Mouse (Mus musculus) erythroid progenitor cell, adult 5-6 weeks (primary cell): ENCODE measurements around the gene Sord. TPM values are rescaled to one million over a fixed set of nuclear protein-coding genes. Genes with fewer than 3 reads are reported as not detected.

Experiments used
- ATAC-seq: replicated peaks from 2 replicates; pipeline ENCODE4 v1.8.0; 2016; ENCODE audit warnings: moderate number of reproducible peaks, mild to moderate bottlenecking, moderate TSS enrichment, inconsistent platforms; ENCODE audit not compliant: poor library complexity, low FRiP score, severe bottlenecking
- total RNA-seq, 2 experiments: library from RNA; stranded (forward) in 1 of 2; stranded (reverse) in 1 of 2; fragments of 150-400 nt in 1 of 2; fragments of 186-747, 209-891 nt in 1 of 2; gene quantifications; 2 replicates each; pipeline versions ENCODE4 v1.2.3 to v1.2.4; 2015 to 2017; ENCODE audit warnings: low replicate concordance in 2 of 2

The Sord gene
- total RNA-seq (2015; ENCODE audit: low replicate concordance) = 23.8 and 32.3 TPM in 2 replicates
- total RNA-seq (2017; ENCODE audit: low replicate concordance) = 29.5 and 35.8 TPM in 2 replicates

DNA sequence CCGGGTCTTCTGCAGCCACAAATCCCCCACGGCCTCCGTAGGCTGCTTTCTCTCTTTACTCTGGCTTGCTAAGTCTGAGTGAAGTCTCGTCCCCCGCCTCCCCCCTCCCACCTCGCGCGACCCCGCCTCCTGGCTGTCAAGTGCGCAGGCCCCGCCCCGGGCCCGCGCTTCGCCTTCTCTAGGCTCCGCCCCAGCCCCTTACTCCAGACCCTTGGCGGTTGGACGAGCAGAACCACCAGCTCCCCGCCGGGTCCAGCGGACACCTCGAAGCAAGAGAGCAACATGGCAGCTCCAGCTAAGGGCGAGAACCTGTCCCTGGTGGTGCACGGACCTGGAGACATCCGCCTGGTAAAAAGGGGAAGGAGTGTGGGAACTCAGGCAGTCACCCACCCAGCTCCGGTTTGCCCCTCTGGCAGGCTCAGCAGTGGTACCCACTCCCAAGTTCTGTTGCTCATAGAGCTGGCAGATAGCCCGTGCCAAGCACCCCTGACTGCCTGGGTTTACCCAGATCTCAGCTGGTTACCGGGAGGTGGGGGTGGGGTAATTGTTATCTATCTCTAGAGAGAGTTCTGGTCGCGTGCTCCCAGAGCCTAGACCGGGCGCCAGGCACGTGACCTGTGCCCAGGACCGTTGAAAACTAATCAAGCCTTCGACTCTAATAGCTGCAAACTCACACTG lies at the start of gene Sord:
Gene Sord (plus strand): TSS at position 139 of the 678 bp plus-strand sequence.
- peak; percentile 88 for ATAC-seq

DNA sequence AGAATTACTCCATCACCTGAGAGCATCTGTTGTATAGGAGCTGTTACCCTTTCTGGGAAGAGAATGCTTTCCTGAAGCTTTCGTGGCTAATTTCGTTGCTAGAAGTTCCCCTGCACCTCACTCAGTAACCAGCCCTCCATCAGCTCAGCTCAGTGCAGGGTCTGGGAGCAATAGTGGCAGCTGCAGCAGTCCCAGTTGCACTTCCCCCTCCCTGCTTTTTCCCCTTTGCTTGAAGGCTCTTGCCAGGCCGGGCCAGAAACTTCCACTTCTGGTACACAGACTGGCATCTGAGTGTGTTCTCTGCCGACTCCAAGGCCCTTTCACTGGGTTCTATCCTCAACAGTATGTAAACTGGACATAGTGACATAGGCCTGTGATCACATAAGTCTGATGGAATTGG lies 49.5 kb upstream of the Sord start:
- ATAC-seq = no peak

- no peak for ATAC-seq
Measured at GRCm38 (mm10) chr2:122186106-122186505, 48.4 kb upstream of the Sord start, which contains the start of the genes Patl2 and Terb2. Gene Patl2 (minus strand): TSS chr2:122186189. Gene Terb2 (plus strand): TSS chr2:122186272.

GRCm38 (mm10) chr2:122186751-122187150 lies 47.8 kb upstream of the Sord start:
- ATAC-seq = no peak

- no peak for ATAC-seq
Measured at GRCm38 (mm10) chr2:122191849-122192248, 42.7 kb upstream of the Sord start.

DNA sequence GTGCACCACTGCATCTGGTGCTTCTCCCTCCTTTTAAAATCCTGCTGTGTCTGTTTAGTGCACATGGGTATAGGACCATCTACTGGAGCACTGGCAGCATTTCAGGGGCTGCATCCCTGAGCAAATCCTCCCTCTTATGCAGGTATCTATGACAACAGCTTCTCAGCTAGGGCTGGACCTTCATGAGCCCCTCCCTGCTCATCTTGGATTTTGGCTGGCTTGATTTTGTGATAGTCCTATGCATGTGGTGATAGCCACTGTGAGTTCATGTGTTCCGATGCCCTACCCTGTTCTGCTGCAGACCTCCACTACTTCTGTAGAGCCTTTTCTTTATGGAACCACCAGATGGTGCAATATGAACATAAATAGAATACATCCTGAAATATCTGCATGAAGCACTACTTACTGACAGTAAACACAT lies 40.0 kb upstream of the Sord start:
- no peak for ATAC-seq

DNA sequence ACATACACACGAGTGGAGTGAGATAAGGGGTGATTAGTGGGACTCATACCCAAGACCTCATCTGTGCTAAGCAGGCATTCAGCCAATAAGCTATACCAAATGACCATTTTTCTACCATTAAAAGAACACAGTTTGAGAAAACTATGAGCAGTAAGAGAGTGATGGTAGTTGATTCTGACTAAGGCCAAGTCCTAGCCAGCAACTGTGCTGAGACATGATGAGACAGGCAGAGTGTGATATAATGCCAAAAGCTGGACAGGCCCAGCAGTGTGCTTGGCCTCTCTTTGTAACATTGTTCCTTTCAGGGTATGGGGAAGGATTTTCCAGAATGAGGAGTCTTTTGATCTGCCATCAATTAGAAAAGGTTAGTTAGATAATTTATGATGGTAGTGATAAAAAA lies 33.0 kb upstream of the Sord start:
- no peak for ATAC-seq

DNA sequence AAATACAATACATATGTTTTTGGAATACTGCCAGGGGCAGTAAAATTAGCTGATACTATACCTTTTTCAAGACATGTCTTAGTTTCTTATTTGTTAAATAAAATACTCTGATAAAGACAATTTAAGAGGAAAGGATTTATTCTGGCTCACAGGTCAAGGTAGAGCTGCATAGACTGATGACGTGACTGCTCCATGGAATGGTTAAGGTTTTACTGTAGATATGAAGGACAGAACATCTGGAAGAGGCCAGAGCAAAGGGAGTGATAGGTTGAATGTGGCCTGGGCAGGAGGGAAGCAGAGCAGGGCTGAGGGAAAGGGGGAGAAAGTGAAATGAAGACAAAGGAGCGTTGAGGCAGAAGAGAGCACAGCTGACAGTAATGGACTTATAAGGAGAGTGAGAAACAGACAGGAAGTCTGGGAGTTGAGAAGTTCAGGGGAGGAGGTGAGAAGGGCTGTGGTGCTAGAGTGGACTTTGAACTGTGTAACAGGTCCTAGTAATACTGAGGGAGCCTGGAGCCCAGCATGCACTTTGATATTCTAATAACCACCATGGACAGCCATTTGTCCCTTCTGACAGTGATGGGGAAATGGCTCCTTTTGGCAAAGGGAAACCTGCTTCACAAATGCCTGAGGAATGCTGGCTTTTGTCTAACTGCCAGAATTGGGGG lies 28.0 kb upstream of the Sord start:
- ATAC-seq = no peak

DNA sequence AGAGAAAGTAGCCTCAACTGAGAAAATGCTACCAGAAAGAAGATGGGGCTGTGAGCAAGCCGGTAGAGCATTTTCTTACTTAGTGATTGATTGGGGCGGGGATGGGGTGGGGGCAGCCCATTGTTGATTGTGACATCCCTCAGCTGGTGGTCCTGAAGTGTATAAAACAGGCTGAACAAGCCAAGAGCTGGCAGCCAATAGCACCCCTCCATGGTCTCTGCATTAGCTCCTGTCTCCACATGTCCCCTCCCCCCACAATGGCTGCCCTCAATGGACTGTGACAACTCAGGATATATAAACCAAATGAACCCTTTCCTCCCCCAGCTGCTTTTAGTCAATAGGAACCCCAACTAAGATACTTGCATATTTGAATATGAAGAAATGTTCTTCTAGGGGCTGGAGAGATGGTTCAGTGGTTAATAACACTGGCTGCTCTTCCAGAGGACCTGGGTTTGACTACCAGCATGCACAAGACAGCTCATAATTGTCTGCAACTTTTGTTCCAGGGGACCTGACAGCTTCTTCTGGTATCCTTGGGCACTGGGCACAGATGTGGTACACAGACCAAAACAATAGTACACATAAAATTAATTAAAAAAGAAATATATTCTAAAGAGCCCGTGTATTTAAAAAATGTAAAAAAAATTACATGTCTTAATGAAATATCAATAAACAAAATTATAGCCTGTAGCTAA lies 23.9 kb upstream of the Sord start:
- ATAC-seq = no peak

DNA sequence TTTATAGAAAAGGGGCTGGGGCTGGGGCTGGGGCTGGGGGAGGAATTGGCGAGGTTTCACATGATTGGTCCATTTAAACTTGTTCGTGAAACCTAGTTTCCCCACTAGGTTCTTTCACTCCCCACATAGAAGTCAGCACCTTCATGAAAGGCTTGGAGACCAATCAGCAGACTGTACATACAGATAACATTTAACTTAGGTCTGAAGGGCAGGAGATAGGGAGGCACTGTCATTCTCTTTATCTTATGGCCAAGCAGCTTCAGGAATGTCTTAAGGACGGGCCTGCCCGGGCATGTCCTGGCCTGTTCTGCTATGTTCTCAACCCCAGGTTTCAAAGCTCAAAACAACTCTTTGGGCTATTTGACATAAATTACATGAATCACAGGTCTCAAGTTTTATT lies 17.5 kb upstream of the Sord start:
- ATAC-seq = peak; percentile 86

DNA sequence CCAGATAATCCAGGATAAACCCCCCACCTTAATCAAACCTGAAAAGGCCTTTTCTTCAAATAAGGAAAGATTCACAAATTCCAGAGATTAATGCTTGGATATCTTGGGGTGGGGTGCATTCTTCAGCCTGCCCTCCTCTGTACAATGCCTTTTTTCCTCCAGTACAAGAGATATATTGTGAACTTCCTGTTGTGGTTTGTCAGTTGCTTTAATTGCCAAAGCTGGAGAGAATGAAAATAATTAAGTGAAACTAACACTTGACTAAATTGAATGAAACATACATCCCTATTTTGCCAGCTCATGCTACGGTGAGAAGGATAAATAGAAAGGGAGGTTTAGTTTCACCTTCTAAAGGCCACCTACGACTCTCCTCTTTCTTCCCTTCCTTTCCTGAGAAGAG lies 16.3 kb upstream of the Sord start:
- ATAC-seq = no peak

DNA sequence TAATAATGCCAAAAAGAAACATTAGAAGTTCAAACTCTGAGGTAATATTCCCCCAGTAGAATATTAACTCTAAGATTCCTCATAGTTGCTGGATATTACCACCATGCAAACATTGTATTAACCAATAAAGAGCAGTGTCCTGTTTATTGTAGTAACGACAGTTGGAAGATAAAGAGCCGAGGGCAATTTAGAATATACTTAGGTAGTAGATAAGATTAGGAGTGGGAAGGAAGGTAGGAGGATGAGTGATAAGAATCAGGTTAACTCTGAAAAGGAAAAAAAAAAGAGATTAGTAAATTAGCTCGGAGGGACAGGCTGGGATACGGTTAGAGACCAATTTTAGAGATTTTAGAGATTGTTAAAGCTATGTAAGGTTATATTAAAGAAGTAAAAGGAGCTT lies 13.2 kb upstream of the Sord start:
- no peak for ATAC-seq

DNA sequence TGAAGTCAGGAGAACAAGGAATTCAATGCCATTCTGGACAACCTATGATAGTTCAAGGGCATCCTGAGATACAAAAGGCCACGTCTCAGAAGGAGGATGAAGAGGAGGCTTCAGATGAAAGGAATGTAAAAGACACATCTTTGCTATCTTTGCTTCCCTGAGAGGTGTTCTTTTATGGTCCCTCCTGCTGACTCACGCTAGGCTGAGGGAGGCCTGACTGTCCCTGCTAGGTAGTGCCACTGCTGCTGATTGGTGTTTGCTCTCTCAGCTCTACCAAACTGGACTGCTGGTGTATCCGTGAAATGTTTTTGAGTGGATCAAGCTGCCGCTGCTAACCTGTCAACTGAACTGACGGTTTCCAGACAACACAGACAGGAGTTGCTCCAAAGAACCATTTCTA lies 12.8 kb upstream of the Sord start:
- no peak for ATAC-seq

DNA sequence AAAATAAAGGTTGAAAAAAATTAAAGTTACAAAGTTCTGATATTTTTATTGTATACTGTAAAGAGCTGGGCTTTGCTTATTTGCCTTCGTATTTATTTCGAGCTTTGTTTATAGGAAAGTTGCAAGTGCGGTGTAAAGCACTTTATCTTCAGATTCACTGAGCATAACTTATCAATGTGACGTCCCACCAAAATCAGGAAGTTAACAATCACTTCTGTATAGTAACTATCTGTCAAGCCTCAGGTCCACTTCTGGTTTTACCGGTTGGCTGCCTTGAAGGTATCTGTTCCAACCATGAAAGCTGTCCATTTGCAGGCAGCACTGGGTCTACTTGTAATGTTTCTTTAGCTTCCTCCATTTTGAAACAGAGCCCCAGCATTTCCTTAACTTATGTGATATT lies 12.3 kb upstream of the Sord start:
- ATAC-seq = no peak

GRCm38 (mm10) chr2:122223654-122224053 lies 10.9 kb upstream of the Sord start:
- no peak for ATAC-seq

DNA sequence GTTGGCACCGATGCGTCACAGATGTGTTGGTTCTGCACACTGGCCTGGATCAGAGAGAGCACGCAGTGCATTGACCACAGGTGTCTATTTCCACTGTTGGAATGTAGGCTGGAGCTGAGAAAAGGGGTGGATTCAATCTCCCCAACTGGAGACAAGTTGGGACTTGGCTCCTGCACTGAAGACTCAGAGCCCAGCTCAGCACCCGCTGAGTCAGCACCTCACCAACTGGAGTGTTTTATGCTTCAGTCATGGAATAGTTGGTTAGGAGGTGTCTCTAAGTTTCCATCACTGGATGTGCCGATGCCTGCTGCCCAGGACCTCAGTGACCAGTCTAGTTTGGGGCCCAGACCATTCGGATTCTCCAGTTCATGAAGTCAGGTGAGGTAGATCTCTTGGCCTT lies 4.2 kb upstream of the Sord start:
- no peak for ATAC-seq

- ATAC-seq = no peak
Measured at GRCm38 (mm10) chr2:122231616-122232015, 2.9 kb upstream of the Sord start.

- ATAC-seq = no peak
Measured at GRCm38 (mm10) chr2:122233341-122233740, 1.2 kb upstream of the Sord start.

DNA sequence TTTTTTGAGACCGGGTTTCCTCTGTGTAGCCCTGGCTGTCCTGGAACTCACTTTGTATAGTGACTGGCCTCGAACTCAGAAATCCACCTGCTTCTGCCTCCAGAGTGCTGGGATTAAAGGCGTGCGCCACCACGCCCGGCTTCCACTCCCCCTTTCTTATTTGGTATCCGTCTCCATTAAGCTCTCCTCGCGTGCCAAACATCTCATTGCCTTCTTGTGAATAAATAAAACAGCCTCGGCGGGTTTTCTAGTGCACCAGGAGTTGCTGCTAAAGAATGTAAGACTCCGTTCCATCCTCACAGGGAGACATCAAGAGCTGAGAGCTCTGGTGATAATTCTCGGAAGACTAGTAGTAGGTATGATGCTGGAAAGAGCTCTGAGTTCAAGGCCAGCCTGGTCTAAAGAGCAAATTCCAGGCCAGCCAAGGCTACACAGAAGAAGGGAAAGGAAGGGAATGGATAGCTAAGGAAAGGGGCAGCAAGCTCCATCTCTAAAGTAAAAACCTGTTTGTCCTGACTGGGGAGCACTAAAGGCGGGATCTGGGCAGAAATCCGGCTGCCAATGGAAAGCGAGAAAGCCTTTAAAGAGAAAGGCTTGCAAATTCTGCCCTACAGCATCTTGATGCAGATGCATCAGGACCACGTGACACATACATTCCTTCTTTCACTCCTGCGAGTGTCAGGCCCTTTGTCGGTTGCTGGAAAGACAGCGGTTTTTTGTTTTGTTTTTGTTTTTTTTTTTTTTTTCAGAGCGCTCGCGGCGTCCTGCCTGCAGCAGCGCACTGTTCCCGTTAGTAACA lies 591 bp upstream of the Sord start:
- peak; percentile 40 for ATAC-seq

- peak; percentile 32 for ATAC-seq
Measured at GRCm38 (mm10) chr2:122235425-122235824, 876 bp downstream of the Sord start.
